Mouse (Mus musculus) heart, embryonic 13.5 days (tissue): ENCODE results near the gene Gm9507. TPM values are rescaled to one million over a fixed set of nuclear protein-coding genes. Genes with fewer than 3 reads are reported as not detected.
"Not testable (repeated sequence)": the region's sequence is repeated elsewhere in the genome, so short reads cannot be mapped to it uniquely, and the experiment has no call there.

Experiments
- ATAC-seq: fragments of 200-750 bp; cut with Nextera tagmentation; 2 replicates; pipeline ENCODE4 v1.8.0; 2017; ENCODE audit warnings: moderate TSS enrichment; ENCODE audit not compliant: insufficient number of reproducible peaks, low FRiP score, low TSS enrichment; ENCODE audit errors: extremely low read depth
- H3K27ac ChIP-seq: fragments of 300-500 bp; sonication (generic); replicated peaks from 2 replicates; pipeline ENCODE4 v1.5.1; 2015; ENCODE audit warnings: moderate library complexity, mild to moderate bottlenecking, inconsistent platforms
- H3K27me3 ChIP-seq: fragments of 300-500 bp; sonication (generic); replicated peaks from 2 replicates; pipeline ENCODE4 v1.6.1; 2015; ENCODE audit warnings: mild to moderate bottlenecking, inconsistent platforms
- H3K36me3 ChIP-seq: fragments of 300-500 bp; sonication (generic); 2 replicates; pipeline ENCODE4 v1.6.1; 2015; ENCODE audit warnings: mild to moderate bottlenecking, inconsistent platforms
- H3K4me1 ChIP-seq: fragments of 300-500 bp; sonication (generic); 2 replicates; pipeline ENCODE4 v1.6.1; 2015; ENCODE audit warnings: inconsistent platforms
- H3K4me2 ChIP-seq: fragments of 300-500 bp; sonication (generic); 2 replicates; pipeline ENCODE4 v1.6.1; 2015; ENCODE audit warnings: inconsistent platforms, mild to moderate bottlenecking, moderate library complexity
- H3K4me3 ChIP-seq: fragments of 300-500 bp; sonication (generic); 2 replicates; pipeline ENCODE4 v1.5.1; 2015; ENCODE audit warnings: moderate library complexity, mild to moderate bottlenecking, inconsistent platforms
- H3K9ac ChIP-seq: fragments of 300-500 bp; sonication (generic); 2 replicates; pipeline ENCODE4 v1.6.1; 2015; ENCODE audit warnings: inconsistent platforms, mild to moderate bottlenecking, moderate library complexity
- H3K9me3 ChIP-seq: fragments of 300-500 bp; sonication (generic); 2 replicates; pipeline ENCODE4 v1.6.1; 2016; ENCODE audit warnings: inconsistent platforms
- WGBS: fragments of 180-500 bp; shearing (Covaris S2); methylation state at CpG from one replicate; pipeline ENCODE4 v1.1.7; 2015; ENCODE audit warnings: mixed read lengths; 5-methylcytosine and 5-hydroxymethylcytosine counted together
- polyA plus RNA-seq: library from polyadenylated mRNA; unstranded; fragments of >200 nt; fragmentation: Nextera tagmentation; extraction: Ambion mirVana; gene quantifications from 2 replicates; pipeline ENCODE4 v1.2.1, GENCODE M21; 2015

Gm9507 gene
- polyA plus RNA-seq, 1 experiment from 2014 or later = not detected

DNA sequence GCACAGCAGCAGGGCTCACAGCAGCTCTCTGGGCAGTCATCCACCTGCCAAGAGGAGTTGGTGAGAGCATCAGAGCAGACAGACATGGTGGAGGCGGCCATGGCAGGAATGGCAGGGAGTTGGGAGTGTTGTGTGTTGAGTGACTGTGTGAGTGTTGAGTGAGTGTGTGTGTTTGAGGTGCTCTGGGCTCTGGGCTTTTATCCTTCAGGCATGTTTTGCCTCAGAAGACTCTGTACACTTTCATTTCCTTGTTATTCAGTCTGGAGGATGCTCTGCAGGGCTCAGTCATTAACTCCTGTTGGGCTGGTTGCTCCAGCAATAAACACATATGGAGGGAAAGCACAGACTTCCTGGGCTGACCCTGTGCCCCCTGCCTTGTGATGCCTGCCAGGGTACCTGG is 40.4 kb downstream of the Gm9507 start, which contains the start of gene Gm3238:
Gene Gm3238 (minus strand): TSS at position 101 of the 400 bp plus-strand sequence.
- not testable (repeated sequence) for H3K36me3 ChIP-seq, H3K4me1 ChIP-seq, H3K4me3 ChIP-seq, H3K27me3 ChIP-seq, H3K9ac ChIP-seq, H3K27ac ChIP-seq, H3K9me3 ChIP-seq, H3K4me2 ChIP-seq, ATAC-seq
- WGBS = 45% methylated on average over 1 of the region's 1 CpGs

DNA sequence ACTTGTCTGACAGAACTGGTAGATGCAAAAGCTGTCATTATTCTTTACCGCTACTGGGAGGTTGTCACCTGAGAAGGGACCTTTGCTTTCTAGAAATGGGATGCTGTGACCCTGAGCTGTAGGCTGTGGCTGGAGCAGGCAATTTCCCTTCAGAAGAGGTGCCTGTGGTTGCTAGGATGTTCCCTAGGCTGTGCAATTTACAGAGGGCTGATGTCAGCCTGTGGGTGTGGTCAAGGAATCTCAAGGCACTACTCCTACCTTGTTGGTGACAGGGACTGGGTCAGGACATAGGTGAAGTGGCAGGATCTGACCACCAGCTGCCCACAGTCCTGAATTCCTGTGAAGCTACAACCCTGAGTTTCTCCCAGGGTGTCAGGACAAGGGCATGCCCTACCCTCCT is 41.9 kb downstream of the Gm9507 start:
- 84% methylated on average over 1 of the region's 1 CpGs for WGBS
- ATAC-seq = no peak

More for the DNA sequence above, 41.9 kb downstream of the Gm9507 start:
- Histone ChIP-seq H3K4me3 (no peak overlapping the region), H3K27me3 (no peaks in the 10 kb centered on the region), H3K4me2 (no peak overlapping the region), H3K9ac (no peak overlapping the region), H3K36me3 (no peaks in the 10 kb centered on the region), H3K27ac (no peak overlapping the region), H3K4me1 (0 out of 2 replicates have a peak, but pooled peaks cover 3% of the 10 kb centered on the region), H3K9me3 (0 out of 2 replicates have a peak, but pooled peaks cover 3% of the 10 kb centered on the region)

Other genes starting within 250 kb of the Gm9507 start
- 103 and 110 TPM in 2 replicates for gene Pttg1ip, start 230.1 kb downstream of the Gm9507 start, polyA plus RNA-seq
- gene Sumo3, start 205.7 kb downstream of the Gm9507 start, polyA plus RNA-seq = 171 and 186 TPM in 2 replicates
- gene Gm49325, start 205.6 kb downstream of the Gm9507 start, polyA plus RNA-seq = 2.8 TPM in 1 of 2 replicates, not detected in the other
- 78.6 and 81.9 TPM in 2 replicates for gene Ube2g2, start 189.6 kb downstream of the Gm9507 start, polyA plus RNA-seq
- 0.07 TPM in 1 of 2 replicates, not detected in the other for gene Tspear, start 125.3 kb downstream of the Gm9507 start, polyA plus RNA-seq
- gene Gm19402, start 121.1 kb downstream of the Gm9507 start, polyA plus RNA-seq = not detected in 2 replicates
- not detected in 2 replicates for gene Gm9508, start 114.6 kb downstream of the Gm9507 start, polyA plus RNA-seq
- gene Gm10272, start 105.2 kb downstream of the Gm9507 start, polyA plus RNA-seq = not detected in 2 replicates
- not detected in 2 replicates for gene Gm10024, start 100.4 kb downstream of the Gm9507 start, polyA plus RNA-seq
- not detected in 2 replicates for gene Gm10142, start 96.0 kb downstream of the Gm9507 start, polyA plus RNA-seq
- gene Krtap12-1, start 91.2 kb downstream of the Gm9507 start, polyA plus RNA-seq = not detected in 2 replicates
- gene Gm10100, start 85.4 kb downstream of the Gm9507 start, polyA plus RNA-seq = not detected in 2 replicates
- not detected in 2 replicates for gene Gm18596, start 69.2 kb downstream of the Gm9507 start, polyA plus RNA-seq
- not detected in 2 replicates for gene Gm9736, start 60.5 kb downstream of the Gm9507 start, polyA plus RNA-seq
- gene Gm3233, start 52.2 kb downstream of the Gm9507 start, polyA plus RNA-seq = not detected in 2 replicates
- gene Gm3238, start 40.5 kb downstream of the Gm9507 start, polyA plus RNA-seq = not detected in 2 replicates
- not detected in 2 replicates for gene Gm7138, start 34.9 kb downstream of the Gm9507 start, polyA plus RNA-seq
- not detected in 2 replicates for gene Gm3250, start 29.3 kb downstream of the Gm9507 start, polyA plus RNA-seq
- gene Gm7137, start 23.6 kb downstream of the Gm9507 start, polyA plus RNA-seq = not detected in 2 replicates
- gene Gm9639, start 16.8 kb downstream of the Gm9507 start, polyA plus RNA-seq = not detected in 2 replicates
- gene Gm19668, start 12.7 kb downstream of the Gm9507 start, polyA plus RNA-seq = not detected in 2 replicates
- not detected in 2 replicates for gene Gm2696, start 2.8 kb upstream of the Gm9507 start, polyA plus RNA-seq
- gene Krtap10-4, start 15.3 kb upstream of the Gm9507 start, polyA plus RNA-seq = not detected in 2 replicates
- gene Krtap10-10, start 24.1 kb upstream of the Gm9507 start, polyA plus RNA-seq = not detected in 2 replicates
- not detected in 2 replicates for gene Gm36176, start 35.0 kb upstream of the Gm9507 start, polyA plus RNA-seq
- gene Gm10318, start 41.0 kb upstream of the Gm9507 start, polyA plus RNA-seq = not detected in 2 replicates
- not detected in 2 replicates for gene Gm3285, start 50.1 kb upstream of the Gm9507 start, polyA plus RNA-seq
- 1.8 and 2.0 TPM in 2 replicates for gene Lrrc3, start 90.7 kb upstream of the Gm9507 start, polyA plus RNA-seq
- gene Trpm2, start 158.7 kb upstream of the Gm9507 start, polyA plus RNA-seq = 0.19 and 0.23 TPM in 2 replicates
- gene 1810043G02Rik, start 166.7 kb upstream of the Gm9507 start, polyA plus RNA-seq = 16.3 and 18.0 TPM in 2 replicates
- gene Pfkl, start 198.2 kb upstream of the Gm9507 start, polyA plus RNA-seq = 190 and 214 TPM in 2 replicates
- 0.13 and 0.37 TPM in 2 replicates for gene Dnmt3l, start 230.1 kb upstream of the Gm9507 start, polyA plus RNA-seq
- not detected in 2 replicates for gene Aire, start 231.8 kb upstream of the Gm9507 start, polyA plus RNA-seq